Mouse (Mus musculus): ENCODE data around the gene Ubash3a. TPM values are rescaled to one million over a fixed set of nuclear protein-coding genes. Genes with fewer than 3 reads are reported as not detected.

Gene Ubash3a
- polyA plus RNA-seq, 2 experiments, result 8.4 to 11.8 TPM

GRCm38 (mm10) chr17:31294363-31295214 lies 86.9 kb downstream of the Ubash3a start:
- Histone ChIP-seq H3K27me3 (ENCODE audit: control insufficient read depth, insufficient read depth, low read length) (no peaks in the 10 kb centered on the region), H3K9ac (replicated peaks) (no peak overlapping the region), H3K4me3 (ENCODE audit: insufficient read depth in 1 of 2, low read depth in 2 of 2, low read length in 2 of 2) (peak overlapping the region in 1 of 2 experiments; percentile 66; a peak in 1 of 4 replicates), H3K4me1 (replicated peaks; ENCODE audit: control insufficient read depth in 2 of 2, insufficient read depth in 2 of 2, low read length in 1 of 2) (peaks cover 0 to 8% of the 10 kb centered on the region in 2 experiments; a peak in 3 of 4 replicates), H3K4me2 (ENCODE audit: low read depth) (peak overlapping the region; percentile 96), H3K36me3 (replicated peaks; ENCODE audit: control insufficient read depth, insufficient read depth, low read depth) (no peaks in the 10 kb centered on the region), H3K9me3 (ENCODE audit: control insufficient read depth, low read length) (no peaks in the 10 kb centered on the region), H3K27ac (no peak overlapping the region)
- no peak for ATAC-seq (ENCODE audit: insufficient read depth)
- no peak for DNase-seq (ENCODE audit: low read depth in 3 of 3, low spot score in 3 of 3)
- whole genome bisulfite sequencing (ENCODE audit: insufficient replicate concordance), result 55% methylated on average over 15 of the region's 15 CpGs
- peak; percentile 54 for TF ChIP-seq CTCF (IDR thresholded peaks at IDR 0.05; ENCODE audit: low read depth)
- no peak for TF ChIP-seq EP300 (IDR thresholded peaks at IDR 0.05; ENCODE audit: low read depth)

- Histone ChIP-seq H3K27ac (no peak overlapping the region), H3K4me1 (replicated peaks; ENCODE audit: control insufficient read depth in 2 of 2, insufficient read depth in 2 of 2, low read length in 1 of 2) (peaks cover 0 to 8% of the 10 kb centered on the region in 2 experiments; a peak in 3 of 4 replicates), H3K4me2 (ENCODE audit: low read depth) (peak overlapping the region; percentile 96), H3K9ac (replicated peaks) (0 out of 2 replicates have a peak overlapping the region, but pooled peaks have one; percentile 5), H3K4me3 (ENCODE audit: insufficient read depth in 1 of 2, low read depth in 2 of 2, low read length in 2 of 2) (peak overlapping the region; percentile 58 to 66), H3K27me3 (ENCODE audit: control insufficient read depth, insufficient read depth, low read length) (no peaks in the 10 kb centered on the region), H3K36me3 (replicated peaks; ENCODE audit: control insufficient read depth, insufficient read depth, low read depth) (no peaks in the 10 kb centered on the region), H3K9me3 (ENCODE audit: control insufficient read depth, low read length) (no peaks in the 10 kb centered on the region)
- peak; percentile 57; the same call in 1 of the 2 replicates for ATAC-seq (ENCODE audit: insufficient read depth)
- 12% methylated on average over 25 of the region's 25 CpGs for WGBS (ENCODE audit: insufficient replicate concordance)
- TF ChIP-seq EP300 (IDR thresholded peaks at IDR 0.05; ENCODE audit: low read depth) (no peak), CTCF (IDR thresholded peaks at IDR 0.05; ENCODE audit: low read depth) (peak; percentile 80)
- DNase-seq (ENCODE audit: low read depth in 3 of 3, low spot score in 3 of 3), result no peak
These were observed 87.7 kb downstream of the Ubash3a start for GRCm38 (mm10) chr17:31295215-31295891.

- Histone ChIP-seq H3K36me3 (replicated peaks; ENCODE audit: control insufficient read depth, insufficient read depth, low read depth) (no peaks in the 10 kb centered on the region), H3K27ac (no peak overlapping the region), H3K9ac (replicated peaks) (peak overlapping the region; percentile 54), H3K4me1 (replicated peaks; ENCODE audit: control insufficient read depth in 2 of 2, insufficient read depth in 2 of 2, low read length in 1 of 2) (peaks cover 0 to 8% of the 10 kb centered on the region in 2 experiments; a peak in 3 of 4 replicates), H3K4me2 (ENCODE audit: low read depth) (peak overlapping the region; percentile 96), H3K4me3 (ENCODE audit: insufficient read depth in 1 of 2, low read depth in 2 of 2, low read length in 2 of 2) (peak overlapping the region; percentile 58 to 66), H3K9me3 (ENCODE audit: control insufficient read depth, low read length) (no peaks in the 10 kb centered on the region), H3K27me3 (ENCODE audit: control insufficient read depth, insufficient read depth, low read length) (no peaks in the 10 kb centered on the region)
- ATAC-seq (ENCODE audit: insufficient read depth) (peak; percentile 61), DNase-seq (ENCODE audit: low read depth in 3 of 3, low spot score in 3 of 3) (peak in 2 of 3 experiments; percentile 49 to 50)
- under 1% methylated on average over 68 of the region's 68 CpGs for WGBS (ENCODE audit: insufficient replicate concordance)
- TF ChIP-seq CTCF (IDR thresholded peaks at IDR 0.05; ENCODE audit: low read depth) (no peak), EP300 (IDR thresholded peaks at IDR 0.05; ENCODE audit: low read depth) (no peak)
These were observed 88.5 kb downstream of the Ubash3a start for GRCm38 (mm10) chr17:31295892-31296781.

Other genes with a start within 250 kb of the Ubash3a start
- gene Abcg1, start 150.2 kb upstream of the Ubash3a start, polyA plus RNA-seq (2012; rRNA removed), result 1.6 and 2.3 TPM in 2 replicates
- 6.1 and 6.4 TPM in 2 replicates for gene Abcg1, start 150.2 kb upstream of the Ubash3a start, polyA plus RNA-seq (2014; fragmentation: Nextera tagmentation; extraction: Ambion mirVana)
- gene Tff3, start 78.2 kb upstream of the Ubash3a start, polyA plus RNA-seq (2012; rRNA removed), result 10.1 and 16.8 TPM in 2 replicates
- 27.4 and 27.6 TPM in 2 replicates for gene Tff3, start 78.2 kb upstream of the Ubash3a start, polyA plus RNA-seq (2014; fragmentation: Nextera tagmentation; extraction: Ambion mirVana)
- gene Tff2, start 63.6 kb upstream of the Ubash3a start, polyA plus RNA-seq (2012; rRNA removed), result not detected in 2 replicates
- not detected in 2 replicates for gene Tff2, start 63.6 kb upstream of the Ubash3a start, polyA plus RNA-seq (2014; fragmentation: Nextera tagmentation; extraction: Ambion mirVana)
- not detected in 2 replicates for gene Tff1, start 42.6 kb upstream of the Ubash3a start, polyA plus RNA-seq (2012; rRNA removed)
- gene Tff1, start 42.6 kb upstream of the Ubash3a start, polyA plus RNA-seq (2014; fragmentation: Nextera tagmentation; extraction: Ambion mirVana), result not detected in 2 replicates
- gene Tmprss3, start 8.9 kb upstream of the Ubash3a start, polyA plus RNA-seq (2012; rRNA removed), result 0.27 and 0.39 TPM in 2 replicates
- 0.13 and 0.25 TPM in 2 replicates for gene Tmprss3, start 8.9 kb upstream of the Ubash3a start, polyA plus RNA-seq (2014; fragmentation: Nextera tagmentation; extraction: Ambion mirVana)
- 0.04 and 0.08 TPM in 2 replicates for gene Rsph1, start 69.5 kb downstream of the Ubash3a start, polyA plus RNA-seq (2012; rRNA removed)
- 0.14 and 0.22 TPM in 2 replicates for gene Rsph1, start 69.5 kb downstream of the Ubash3a start, polyA plus RNA-seq (2014; fragmentation: Nextera tagmentation; extraction: Ambion mirVana)
- gene Slc37a1, start 78.9 kb downstream of the Ubash3a start, polyA plus RNA-seq (2012; rRNA removed), result 1.9 and 2.3 TPM in 2 replicates
- 1.2 and 1.9 TPM in 2 replicates for gene Slc37a1, start 78.9 kb downstream of the Ubash3a start, polyA plus RNA-seq (2014; fragmentation: Nextera tagmentation; extraction: Ambion mirVana)
- gene Pde9a, start 178.3 kb downstream of the Ubash3a start, polyA plus RNA-seq (2012; rRNA removed), result 3.6 TPM in 2 replicates
- gene Pde9a, start 178.3 kb downstream of the Ubash3a start, polyA plus RNA-seq (2014; fragmentation: Nextera tagmentation; extraction: Ambion mirVana), result 2.8 and 3.4 TPM in 2 replicates

Measured in liver, embryonic 14.5 days (tissue).